Mouse (Mus musculus) monocyte, adult 5-6 weeks (primary cell): ENCODE data around the gene Ehd4. TPM values are rescaled to one million over a fixed set of nuclear protein-coding genes. Genes with fewer than 3 reads are reported as not detected.

Experiments used
- ATAC-seq: fragments of 153-309, 156-312 bp; replicated peaks from 2 replicates; pipeline ENCODE4 v1.8.0; 2017; ENCODE audit warnings: mild to moderate bottlenecking; ENCODE audit not compliant: low TSS enrichment, insufficient number of reproducible peaks, severe bottlenecking, poor library complexity, low FRiP score
- total RNA-seq: library from RNA; stranded (forward); fragments of 200-1000, 200-491, 200-594 nt; gene quantifications from 3 replicates; pipeline ENCODE4 v1.2.3, GENCODE M21; 2017

Ehd4 gene
- total RNA-seq, 1 experiment from 2014 or later: 129 TPM

DNA sequence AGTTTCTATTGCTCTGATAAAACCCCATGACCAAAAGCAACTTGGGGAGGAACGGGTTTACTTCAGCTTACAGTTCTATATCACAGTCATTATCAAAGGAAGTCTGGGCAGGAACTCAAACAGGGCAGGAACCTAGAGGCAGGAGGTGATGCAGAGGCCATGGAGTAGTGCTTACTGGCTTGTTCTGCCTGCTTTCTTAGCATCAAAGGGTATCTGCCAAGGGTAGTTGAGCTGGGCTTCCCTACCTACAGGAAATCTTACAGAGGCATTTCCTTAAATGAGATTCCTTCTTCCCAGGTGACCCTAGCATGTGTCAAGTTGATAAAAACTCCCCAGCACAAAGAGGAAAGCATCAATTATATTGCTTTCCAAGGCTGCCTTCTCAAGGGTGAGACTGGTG is 38.0 kb downstream of the Ehd4 start:
- ATAC-seq: no peak

DNA sequence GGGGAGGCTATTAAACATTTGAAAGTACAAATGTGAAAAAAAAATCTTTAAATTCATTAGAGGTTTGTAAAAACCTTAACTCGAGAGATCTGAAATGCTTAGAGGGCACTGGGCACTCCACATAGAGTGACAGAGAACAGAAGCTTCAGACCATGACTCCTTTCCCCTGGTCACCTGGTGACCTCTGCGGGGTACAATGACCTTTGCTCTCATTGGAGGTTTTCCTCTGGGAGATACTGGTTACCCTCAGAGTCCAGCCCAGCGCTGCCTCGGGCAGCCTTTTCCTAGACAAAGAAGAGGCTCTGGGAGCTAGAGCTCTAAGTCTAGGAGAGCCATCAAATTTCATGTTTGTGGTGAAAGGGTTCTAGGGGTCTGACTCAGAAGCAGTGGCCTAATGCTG is 39.4 kb downstream of the Ehd4 start:
- no peak for ATAC-seq

DNA sequence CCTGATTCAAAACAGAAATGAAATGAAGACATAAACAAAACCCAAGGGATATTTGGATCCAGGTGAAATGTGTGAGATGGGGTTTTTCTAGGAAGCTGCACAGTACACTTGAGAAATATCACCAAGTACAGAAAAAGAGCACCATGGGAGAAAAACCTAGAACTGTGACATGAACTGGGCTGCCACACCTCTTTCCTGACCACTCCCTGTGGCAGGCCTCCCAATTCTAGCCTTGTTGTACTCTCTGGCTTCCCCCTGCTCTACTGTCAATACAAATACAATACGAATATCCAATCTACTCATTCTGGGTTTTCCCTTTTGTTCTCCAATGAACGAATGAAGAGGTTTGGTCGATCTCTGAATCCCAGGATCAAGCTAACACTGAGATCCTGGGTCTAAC is 40.4 kb downstream of the Ehd4 start:
- no peak for ATAC-seq

DNA sequence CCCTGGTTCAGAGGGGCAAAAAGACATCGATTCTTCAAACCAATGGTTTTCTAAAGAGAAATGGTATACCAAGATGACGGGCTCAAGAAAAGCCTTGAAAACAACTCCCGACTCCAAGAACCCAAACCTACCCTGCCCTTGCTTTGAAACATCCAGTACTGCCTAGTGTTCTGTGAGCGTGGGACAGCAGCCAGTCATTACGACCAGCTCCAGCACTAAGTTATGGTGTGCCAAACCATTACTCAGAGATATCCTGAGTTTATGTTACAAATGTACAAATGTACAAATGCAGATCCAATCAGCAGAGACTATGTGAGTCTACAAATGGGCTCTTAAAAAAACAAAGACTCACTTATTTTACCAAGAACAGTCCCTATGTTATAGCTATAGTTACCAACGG is 40.9 kb downstream of the Ehd4 start:
- ATAC-seq: no peak

DNA sequence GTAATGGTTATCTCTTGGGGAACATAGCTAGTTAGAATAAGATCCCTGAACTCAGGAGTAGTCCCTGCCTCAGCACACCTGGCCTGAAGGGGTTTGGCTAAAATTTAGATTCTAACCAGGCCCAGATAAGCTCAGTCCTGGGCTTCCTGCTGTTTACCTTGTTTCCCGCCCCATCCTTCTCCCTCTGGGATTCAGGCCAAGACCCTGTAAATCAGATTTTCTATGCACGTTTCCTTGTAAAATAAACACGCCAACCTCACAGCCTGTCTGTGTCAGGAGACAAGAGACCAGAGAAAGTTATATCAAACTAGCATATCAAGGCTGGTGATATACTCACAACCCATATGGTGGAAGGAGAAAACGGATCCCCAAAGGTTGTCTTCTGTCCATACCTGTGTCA is 42.8 kb downstream of the Ehd4 start:
- ATAC-seq: no peak

DNA sequence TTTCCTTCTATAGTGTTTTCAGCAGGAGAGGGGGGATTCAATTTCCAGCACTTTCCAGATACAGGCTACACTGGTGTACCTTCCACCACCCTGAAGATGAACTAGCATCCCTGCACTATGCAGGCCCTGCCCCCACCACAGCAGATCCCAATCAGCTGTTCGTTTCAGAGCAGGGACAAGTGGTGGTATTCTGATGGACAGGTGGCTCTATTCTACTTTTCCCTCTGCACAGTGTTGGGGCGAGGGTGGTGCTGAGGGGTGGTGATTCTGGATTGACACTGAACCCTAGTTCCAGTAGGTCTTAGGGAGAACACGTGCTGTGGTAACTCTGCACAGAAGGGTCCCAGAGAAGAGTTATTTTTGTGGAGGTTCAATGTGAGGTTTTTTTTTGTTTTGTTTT is 43.2 kb downstream of the Ehd4 start:
- ATAC-seq: no peak

DNA sequence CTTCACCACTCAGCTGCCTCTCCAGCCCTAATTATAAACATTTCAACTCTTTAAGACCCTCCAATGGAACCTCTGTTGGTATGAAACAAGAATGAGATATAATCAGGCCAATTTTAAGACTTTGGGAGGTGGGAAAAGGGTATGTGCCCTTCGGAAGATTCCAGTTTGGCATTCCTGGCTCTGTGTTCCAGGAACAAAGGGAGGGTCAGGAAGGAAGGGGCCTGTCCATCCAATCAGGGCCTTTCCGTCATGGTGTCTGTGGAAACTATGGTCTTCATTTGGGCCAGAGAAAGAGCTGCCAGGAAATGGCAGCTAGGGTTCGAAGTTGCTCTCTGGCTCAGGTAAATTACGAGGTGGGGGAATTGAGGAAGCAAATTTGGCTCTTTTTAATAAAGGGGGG is 46.3 kb downstream of the Ehd4 start:
- no peak for ATAC-seq

DNA sequence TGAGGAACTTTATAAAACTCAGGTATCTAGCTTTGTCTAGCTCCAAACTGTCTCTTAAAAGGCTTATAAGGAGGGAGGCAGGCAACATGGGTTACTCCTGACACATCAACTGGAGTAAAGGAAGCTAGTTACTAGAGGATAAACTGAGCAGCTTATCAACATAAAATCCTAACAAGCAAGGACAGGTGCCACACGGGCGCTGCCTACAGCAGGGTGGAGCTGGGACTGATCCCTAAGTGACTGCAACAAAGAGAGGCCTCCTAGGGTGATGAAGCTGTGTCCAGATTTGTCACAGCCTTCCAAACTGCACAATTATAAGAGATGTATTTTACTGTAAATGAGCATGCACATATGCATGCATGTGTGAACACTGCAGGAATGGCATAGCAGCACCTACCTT is 47.0 kb downstream of the Ehd4 start:
- no peak for ATAC-seq

DNA sequence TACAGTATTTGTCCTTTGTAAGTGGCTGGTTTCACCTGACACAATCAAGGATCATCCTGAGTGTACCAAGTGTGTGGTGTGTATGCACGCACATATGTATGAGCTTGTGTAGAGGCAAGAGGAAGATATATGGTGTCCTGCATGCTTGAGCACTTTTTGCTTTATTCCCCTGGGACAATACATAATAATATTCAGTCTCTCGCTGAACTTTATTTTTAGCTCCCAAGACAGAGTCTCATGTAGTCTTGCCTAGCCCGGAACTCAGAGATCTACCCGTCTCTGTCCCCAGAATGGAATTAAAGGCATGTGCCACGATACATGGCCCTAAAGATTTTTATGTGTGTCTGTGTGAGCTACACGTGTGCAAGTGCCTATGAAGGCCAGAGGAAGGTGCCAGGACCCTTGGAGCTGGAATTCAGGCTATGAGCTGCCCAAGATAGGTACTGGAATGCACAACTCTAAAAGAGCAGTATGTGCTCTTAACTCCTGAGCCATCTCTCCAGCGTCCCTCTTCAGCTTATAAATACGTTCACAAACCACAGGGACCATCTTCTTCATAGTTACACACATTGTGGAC is 47.9 kb downstream of the Ehd4 start:
- no peak for ATAC-seq

DNA sequence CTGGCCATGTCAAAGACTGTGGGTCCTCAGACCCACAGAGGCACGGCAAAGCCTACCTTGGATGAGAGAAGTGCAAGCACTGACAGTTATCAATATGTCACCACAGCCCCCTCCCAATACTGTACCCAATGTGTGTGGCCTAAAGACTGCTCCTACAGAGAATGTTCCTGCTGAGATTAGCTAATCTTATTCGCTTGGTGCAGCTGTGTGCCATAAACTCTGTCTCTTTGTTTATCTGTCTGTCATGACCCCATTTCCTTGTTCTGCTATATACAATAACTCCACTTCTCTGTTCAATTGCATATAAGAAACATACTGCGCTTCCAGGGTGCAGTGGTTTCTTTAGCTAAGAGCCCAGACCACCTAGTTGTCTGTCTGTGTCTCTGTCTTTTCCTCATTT is 48.5 kb downstream of the Ehd4 start:
- ATAC-seq: no peak

DNA sequence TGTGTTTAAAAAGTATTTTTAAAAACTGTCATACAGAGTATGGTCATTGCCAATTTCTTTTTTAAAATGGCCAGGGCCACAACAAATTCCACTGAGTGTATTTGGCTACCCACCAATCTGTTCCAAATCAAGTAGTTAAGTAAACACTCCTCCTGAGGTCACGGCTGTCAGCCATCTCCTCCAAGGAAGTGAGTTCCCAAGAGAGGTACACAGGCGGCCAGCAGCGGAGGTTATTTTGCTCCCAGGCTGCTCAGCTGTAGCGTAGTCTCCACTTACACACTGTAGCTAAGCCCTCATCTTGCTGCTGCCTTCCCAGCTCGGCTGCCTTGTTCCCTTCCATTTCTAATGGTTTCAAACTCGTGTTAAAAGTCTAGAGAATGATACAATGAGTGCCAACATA is 51.5 kb downstream of the Ehd4 start:
- no peak for ATAC-seq

DNA sequence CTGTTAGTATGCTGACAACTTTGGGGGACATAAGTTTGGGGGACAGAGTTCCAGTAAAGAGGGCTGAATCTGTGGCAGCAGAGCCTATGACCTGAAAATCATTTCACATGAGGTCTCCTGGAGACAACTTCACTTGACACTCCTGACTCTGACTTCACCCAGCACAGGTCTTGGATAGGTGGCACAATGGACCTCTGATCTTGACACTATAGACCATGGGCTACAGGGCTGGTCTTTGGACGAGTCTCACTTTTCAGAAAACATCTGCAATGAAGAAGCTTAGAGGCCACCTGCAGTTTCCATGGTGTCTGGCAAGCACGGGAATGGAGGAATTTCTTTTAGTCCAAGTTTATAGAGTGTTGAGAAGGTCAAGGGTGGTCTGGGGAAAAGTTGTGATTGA is 52.0 kb downstream of the Ehd4 start:
- no peak for ATAC-seq

DNA sequence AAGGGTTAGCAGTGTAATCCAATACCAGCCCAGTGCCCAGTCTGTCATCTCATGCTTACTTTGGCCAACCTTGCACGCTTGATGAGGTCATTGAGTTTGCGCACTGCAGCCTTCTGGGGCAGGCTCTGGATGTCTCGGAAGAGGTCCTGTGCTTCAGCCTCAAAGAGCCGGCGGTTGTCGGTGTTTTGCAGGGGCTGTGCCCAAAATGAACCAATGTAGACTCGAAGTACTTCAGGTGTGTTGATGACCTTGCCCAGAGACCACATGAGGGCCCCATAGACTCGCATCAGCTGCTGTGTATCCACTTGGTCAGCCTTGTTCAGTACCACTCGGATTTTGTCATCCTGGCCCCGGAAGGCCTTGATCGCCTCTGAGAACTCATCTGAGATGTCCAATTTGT is 52.4 kb downstream of the Ehd4 start:
- ATAC-seq: no peak

DNA sequence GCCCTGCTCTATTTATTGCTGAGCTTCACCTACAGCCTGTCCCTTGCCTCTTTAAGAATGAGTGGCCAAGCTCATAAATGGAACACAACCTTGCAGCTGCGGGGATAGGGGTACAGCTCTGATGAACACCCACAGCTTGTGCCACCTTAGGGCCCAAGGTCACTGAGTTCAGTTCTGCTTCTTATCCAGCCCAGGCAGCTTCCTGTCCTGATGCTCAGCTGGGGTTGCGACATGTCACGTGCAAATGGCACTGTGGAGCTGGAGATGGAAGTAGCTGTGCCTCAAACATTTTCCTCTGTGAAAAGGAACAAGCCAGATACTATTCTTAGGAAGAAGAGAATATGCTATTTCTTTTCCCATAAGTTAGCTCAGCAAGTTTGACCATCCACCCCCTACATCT is 54.5 kb downstream of the Ehd4 start:
- peak; percentile 81 for ATAC-seq

DNA sequence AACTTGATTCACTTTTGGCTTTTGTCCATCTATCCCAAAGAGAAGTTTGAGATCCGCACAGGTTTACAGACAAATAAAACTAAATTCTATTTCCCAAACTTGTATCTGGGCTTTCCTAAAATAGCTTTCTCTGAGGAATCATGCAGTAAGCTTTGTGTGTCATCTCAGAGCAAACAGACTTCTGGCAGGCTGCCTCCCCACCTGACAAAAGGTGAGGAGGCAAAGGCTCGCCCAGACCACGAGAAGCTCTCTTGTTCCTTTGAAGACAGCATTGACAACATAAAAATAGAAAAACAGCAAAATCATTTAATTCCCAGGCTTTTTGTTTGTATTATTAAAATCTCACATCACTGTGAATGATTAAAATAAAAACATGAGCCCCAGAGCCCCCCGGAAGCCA is 55.1 kb downstream of the Ehd4 start:
- ATAC-seq: no peak

DNA sequence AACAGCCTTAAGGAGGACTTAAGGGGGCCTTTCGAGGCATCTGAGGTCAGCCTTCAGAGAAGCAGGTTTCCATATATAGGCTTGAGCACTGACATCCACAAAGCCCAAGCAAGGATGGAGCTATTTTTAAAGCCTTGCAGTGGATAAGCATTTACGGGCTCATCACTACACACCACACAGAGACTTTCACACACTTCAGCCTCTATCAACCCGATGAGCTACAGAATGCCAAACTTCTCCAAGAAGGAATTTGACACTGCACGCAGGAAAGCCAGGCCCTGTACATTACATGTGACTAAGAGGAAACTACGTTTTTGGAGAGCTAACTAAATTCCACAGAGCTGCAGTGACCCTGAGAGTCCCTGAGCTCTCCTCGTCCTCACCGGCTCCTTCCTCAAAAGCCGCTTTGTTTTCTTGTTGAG is 55.6 kb downstream of the Ehd4 start:
- no peak for ATAC-seq

DNA sequence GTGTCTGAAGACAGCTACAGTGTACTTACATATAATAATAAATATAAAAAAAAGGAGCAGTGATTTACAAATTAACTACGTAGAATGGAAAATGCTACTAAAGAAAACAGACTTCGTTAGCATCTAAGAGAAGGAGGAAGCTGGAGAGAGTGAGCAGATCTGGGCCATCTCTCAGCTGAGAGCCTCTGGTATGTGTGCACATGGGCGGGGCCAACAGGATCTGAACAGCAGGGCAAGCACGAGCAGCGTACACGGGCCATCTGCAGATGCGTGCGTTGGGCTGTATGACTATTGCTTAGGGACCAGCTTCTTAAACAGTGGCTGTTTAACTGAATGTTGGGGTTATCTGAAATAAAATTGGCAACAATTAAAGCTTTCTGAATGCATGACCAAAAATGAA is 56.5 kb downstream of the Ehd4 start:
- no peak for ATAC-seq

DNA sequence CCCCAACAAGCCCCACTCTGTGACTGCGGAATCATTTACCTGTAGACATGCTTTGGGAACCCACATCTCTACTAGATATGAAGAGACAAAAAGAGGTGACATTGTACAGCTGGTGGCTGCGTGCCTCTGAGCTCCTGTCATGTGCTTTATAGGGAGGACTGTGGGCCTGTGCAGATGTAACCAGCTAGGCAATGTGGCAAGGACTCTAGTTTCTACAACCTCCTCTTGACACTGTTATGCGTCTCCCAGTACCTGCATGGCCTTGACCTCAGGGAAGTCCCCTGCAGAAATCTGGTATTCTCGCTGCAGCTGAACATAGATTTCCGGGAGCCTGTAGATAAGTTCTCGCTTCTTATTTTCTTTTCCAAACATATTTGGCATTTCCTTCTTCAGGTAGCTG is 57.7 kb downstream of the Ehd4 start:
- ATAC-seq: no peak

DNA sequence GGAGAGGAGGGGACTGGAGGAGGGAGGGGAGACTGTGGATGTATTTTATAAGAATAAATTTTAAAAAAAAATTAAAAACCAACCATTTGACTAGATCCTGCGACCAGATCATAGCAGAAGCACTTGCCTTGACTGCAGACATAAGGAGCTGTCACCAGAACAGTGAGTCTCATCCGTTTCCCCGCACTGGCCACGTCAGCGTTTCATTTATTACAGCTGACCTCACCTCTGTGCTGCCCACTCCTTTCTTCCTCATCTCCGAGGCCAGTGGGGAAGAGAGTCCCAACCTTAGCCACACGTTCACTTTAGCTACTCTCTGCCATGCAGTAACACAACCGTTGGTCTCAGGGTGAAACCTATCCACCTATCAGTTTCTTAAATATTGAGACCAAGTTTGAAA is 58.2 kb downstream of the Ehd4 start:
- no peak for ATAC-seq

DNA sequence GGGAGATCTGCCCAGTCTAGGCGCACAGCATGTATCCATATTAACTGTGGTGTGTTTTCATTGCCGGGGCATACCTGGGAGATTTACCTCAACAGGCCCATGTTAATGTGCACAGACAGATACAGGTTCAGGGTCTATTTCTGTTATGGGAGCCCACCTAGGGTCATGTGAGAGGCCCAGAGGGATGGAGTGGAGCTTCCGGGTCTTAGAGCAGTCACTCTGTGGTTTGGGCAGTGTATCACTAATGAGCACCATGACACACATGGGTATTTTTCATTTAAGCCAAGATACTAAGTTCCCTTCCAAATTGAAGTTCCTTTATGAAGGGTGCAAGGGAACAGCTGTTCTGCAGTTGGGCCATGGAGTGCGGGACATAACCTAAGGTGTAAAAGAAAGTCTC is 59.2 kb downstream of the Ehd4 start:
- ATAC-seq: no peak

DNA sequence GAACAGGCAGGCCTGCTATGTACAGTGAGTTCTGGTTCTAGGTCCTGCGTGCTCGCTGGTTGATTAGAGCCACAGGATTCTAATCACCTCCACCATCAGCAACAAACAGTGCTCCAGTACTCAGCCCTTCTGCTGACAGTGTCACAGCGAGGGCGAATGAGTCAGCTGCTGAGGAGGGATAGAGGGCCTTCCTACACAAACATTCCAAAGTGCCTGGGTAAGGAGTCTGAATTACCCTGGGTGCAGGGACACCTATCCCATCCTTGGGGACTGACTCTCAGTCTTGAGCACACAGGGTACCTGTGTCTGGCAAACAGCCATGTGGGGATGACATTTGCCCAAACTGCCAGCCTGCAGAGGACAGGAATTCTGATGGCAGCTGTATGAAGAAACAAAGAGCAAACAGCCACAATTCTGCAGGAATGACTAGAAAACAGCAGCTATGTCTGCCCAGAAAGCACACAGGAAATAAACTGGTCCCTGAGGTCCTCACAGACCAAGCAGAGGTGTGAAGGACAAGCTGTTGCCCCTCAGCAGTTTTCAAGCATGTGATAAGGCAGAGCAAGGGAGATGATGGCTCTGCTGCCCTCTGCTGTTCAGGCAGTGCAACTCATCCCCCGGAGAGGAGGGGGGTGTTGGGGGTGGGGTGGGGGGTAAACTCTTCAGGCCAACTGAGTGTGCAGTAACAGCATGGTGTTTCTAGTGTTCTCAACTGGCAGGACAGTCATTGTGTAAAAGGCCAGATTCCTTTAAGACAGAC is 60.6 kb downstream of the Ehd4 start:
- peak; percentile 60; the same call in 1 of the 2 replicates for ATAC-seq
